Mouse (Mus musculus): Measurements from ENCODE around the gene Mtx2. TPM values are rescaled to one million over a fixed set of nuclear protein-coding genes. Genes with fewer than 3 reads are reported as not detected.

Mtx2 gene
- polyA plus RNA-seq, 1 experiment from 2014 or later, result 107 TPM

GRCm38 (mm10) chr2:74850036-74850435 lies 24.4 kb downstream of the Mtx2 start:
- 36% methylated on average over 1 of the region's 1 CpGs for WGBS
- Histone ChIP-seq H3K4me2 (ENCODE audit: low read depth, low read length) (no peak overlapping the region), H3K9ac (ENCODE audit: low read length) (no peak overlapping the region), H3K4me3 (ENCODE audit: low read length) (no peak overlapping the region), H3K36me3 (ENCODE audit: control insufficient read depth, insufficient read depth, low read length) (no peaks in the 10 kb centered on the region), H3K27me3 (ENCODE audit: control insufficient read depth, insufficient read depth, low read depth, low read length) (no peaks in the 10 kb centered on the region), H3K27ac (ENCODE audit: low read length) (no peak overlapping the region), H3K4me1 (replicated peaks; ENCODE audit: control insufficient read depth, insufficient read depth, low read length) (no peaks in the 10 kb centered on the region), H3K9me3 (ENCODE audit: control insufficient read depth, low read length) (no peaks in the 10 kb centered on the region)
- no peak for ATAC-seq (ENCODE audit: low read depth)

- no peak overlapping the region for H3K4me3 ChIP-seq (ENCODE audit: low read length)
- H3K9ac ChIP-seq (ENCODE audit: low read length), result no peak overlapping the region
- 100% methylated on average over 1 of the region's 1 CpGs for WGBS
- no peaks in the 10 kb centered on the region for H3K36me3 ChIP-seq (ENCODE audit: control insufficient read depth, insufficient read depth, low read length)
- no peak overlapping the region for H3K4me2 ChIP-seq (ENCODE audit: low read depth, low read length)
- H3K27me3 ChIP-seq (ENCODE audit: control insufficient read depth, insufficient read depth, low read depth, low read length), result no peaks in the 10 kb centered on the region
- H3K9me3 ChIP-seq (ENCODE audit: control insufficient read depth, low read length), result no peaks in the 10 kb centered on the region; the same call in 1 of the 2 replicates
- H3K27ac ChIP-seq (ENCODE audit: low read length), result no peak overlapping the region
- no peaks in the 10 kb centered on the region for H3K4me1 ChIP-seq (replicated peaks; ENCODE audit: control insufficient read depth, insufficient read depth, low read length)
- ATAC-seq (ENCODE audit: low read depth), result no peak
These were observed 36.5 kb downstream of the Mtx2 start for GRCm38 (mm10) chr2:74862070-74862476.

GRCm38 (mm10) chr2:74865414-74865813 lies 39.8 kb downstream of the Mtx2 start:
- Histone ChIP-seq H3K9ac (ENCODE audit: low read length) (no peak overlapping the region), H3K27me3 (ENCODE audit: control insufficient read depth, insufficient read depth, low read depth, low read length) (no peaks in the 10 kb centered on the region), H3K27ac (ENCODE audit: low read length) (no peak overlapping the region), H3K9me3 (ENCODE audit: control insufficient read depth, low read length) (no peaks in the 10 kb centered on the region; the same call in 1 of the 2 replicates), H3K4me2 (ENCODE audit: low read depth, low read length) (no peak overlapping the region), H3K36me3 (ENCODE audit: control insufficient read depth, insufficient read depth, low read length) (0 out of 2 replicates have a peak, but pooled peaks cover 2% of the 10 kb centered on the region), H3K4me3 (ENCODE audit: low read length) (no peak overlapping the region), H3K4me1 (replicated peaks; ENCODE audit: control insufficient read depth, insufficient read depth, low read length) (no peaks in the 10 kb centered on the region)
- ATAC-seq (ENCODE audit: low read depth), result no peak

- no peak overlapping the region for H3K4me3 ChIP-seq (ENCODE audit: low read length)
- no peak for ATAC-seq (ENCODE audit: low read depth)
- peaks cover 13% of the 10 kb centered on the region for H3K36me3 ChIP-seq (ENCODE audit: control insufficient read depth, insufficient read depth, low read length)
- no peaks in the 10 kb centered on the region for H3K9me3 ChIP-seq (ENCODE audit: control insufficient read depth, low read length)
- 88% methylated on average over 9 of the region's 9 CpGs for WGBS
- no peak overlapping the region for H3K9ac ChIP-seq (ENCODE audit: low read length)
- H3K4me1 ChIP-seq (replicated peaks; ENCODE audit: control insufficient read depth, insufficient read depth, low read length), result no peaks in the 10 kb centered on the region
- no peak overlapping the region for H3K4me2 ChIP-seq (ENCODE audit: low read depth, low read length)
- H3K27ac ChIP-seq (ENCODE audit: low read length), result no peak overlapping the region
- H3K27me3 ChIP-seq (ENCODE audit: control insufficient read depth, insufficient read depth, low read depth, low read length), result no peaks in the 10 kb centered on the region
These were observed 48.4 kb downstream of the Mtx2 start for GRCm38 (mm10) chr2:74874043-74874442.

- H3K9ac ChIP-seq (ENCODE audit: low read length), result no peak overlapping the region
- H3K36me3 ChIP-seq (ENCODE audit: control insufficient read depth, insufficient read depth, low read length), result no peaks in the 10 kb centered on the region
- H3K4me1 ChIP-seq (replicated peaks; ENCODE audit: control insufficient read depth, insufficient read depth, low read length), result no peaks in the 10 kb centered on the region
- WGBS, result 75% methylated on average over 9 of the region's 9 CpGs
- no peaks in the 10 kb centered on the region for H3K27me3 ChIP-seq (ENCODE audit: control insufficient read depth, insufficient read depth, low read depth, low read length)
- H3K9me3 ChIP-seq (ENCODE audit: control insufficient read depth, low read length), result no peaks in the 10 kb centered on the region
- H3K4me3 ChIP-seq (ENCODE audit: low read length), result no peak overlapping the region
- H3K4me2 ChIP-seq (ENCODE audit: low read depth, low read length), result no peak overlapping the region
- ATAC-seq (ENCODE audit: low read depth), result no peak
- H3K27ac ChIP-seq (ENCODE audit: low read length), result no peak overlapping the region
These were observed 58.8 kb downstream of the Mtx2 start for GRCm38 (mm10) chr2:74884357-74884756.

GRCm38 (mm10) chr2:74891868-74892267 lies 66.3 kb downstream of the Mtx2 start:
- Histone ChIP-seq H3K4me1 (replicated peaks; ENCODE audit: control insufficient read depth, insufficient read depth, low read length) (0 out of 2 replicates have a peak, but pooled peaks cover 5% of the 10 kb centered on the region), H3K9me3 (ENCODE audit: control insufficient read depth, low read length) (no peaks in the 10 kb centered on the region), H3K36me3 (ENCODE audit: control insufficient read depth, insufficient read depth, low read length) (no peaks in the 10 kb centered on the region), H3K4me2 (ENCODE audit: low read depth, low read length) (no peak overlapping the region), H3K27me3 (ENCODE audit: control insufficient read depth, insufficient read depth, low read depth, low read length) (no peaks in the 10 kb centered on the region), H3K9ac (ENCODE audit: low read length) (no peak overlapping the region), H3K27ac (ENCODE audit: low read length) (no peak overlapping the region), H3K4me3 (ENCODE audit: low read length) (no peak overlapping the region)
- ATAC-seq (ENCODE audit: low read depth), result no peak
- 75% methylated on average over 5 of the region's 5 CpGs for WGBS

- ATAC-seq (ENCODE audit: low read depth), result no peak
- Histone ChIP-seq H3K27ac (ENCODE audit: low read length) (no peak overlapping the region), H3K4me3 (ENCODE audit: low read length) (no peak overlapping the region), H3K9me3 (ENCODE audit: control insufficient read depth, low read length) (no peaks in the 10 kb centered on the region), H3K4me1 (replicated peaks; ENCODE audit: control insufficient read depth, insufficient read depth, low read length) (0 out of 2 replicates have a peak, but pooled peaks cover 5% of the 10 kb centered on the region), H3K9ac (ENCODE audit: low read length) (no peak overlapping the region), H3K4me2 (ENCODE audit: low read depth, low read length) (no peak overlapping the region), H3K36me3 (ENCODE audit: control insufficient read depth, insufficient read depth, low read length) (no peaks in the 10 kb centered on the region), H3K27me3 (ENCODE audit: control insufficient read depth, insufficient read depth, low read depth, low read length) (no peaks in the 10 kb centered on the region)
- 84% methylated on average over 7 of the region's 7 CpGs for WGBS
These were observed 67.4 kb downstream of the Mtx2 start for GRCm38 (mm10) chr2:74892881-74893615.

- Histone ChIP-seq H3K36me3 (ENCODE audit: control insufficient read depth, insufficient read depth, low read length) (no peaks in the 10 kb centered on the region), H3K4me2 (ENCODE audit: low read depth, low read length) (no peak overlapping the region), H3K4me1 (replicated peaks; ENCODE audit: control insufficient read depth, insufficient read depth, low read length) (0 out of 2 replicates have a peak, but pooled peaks cover 5% of the 10 kb centered on the region), H3K27me3 (ENCODE audit: control insufficient read depth, insufficient read depth, low read depth, low read length) (no peaks in the 10 kb centered on the region), H3K4me3 (ENCODE audit: low read length) (no peak overlapping the region), H3K9ac (ENCODE audit: low read length) (no peak overlapping the region), H3K27ac (ENCODE audit: low read length) (no peak overlapping the region), H3K9me3 (ENCODE audit: control insufficient read depth, low read length) (no peaks in the 10 kb centered on the region)
- ATAC-seq (ENCODE audit: low read depth), result 0 out of 2 replicates have a peak, but pooled peaks have one; percentile 34
- 37% methylated on average over 2 of the region's 2 CpGs for WGBS
These were observed 68.5 kb downstream of the Mtx2 start for GRCm38 (mm10) chr2:74894061-74894460.

- Histone ChIP-seq H3K4me3 (ENCODE audit: low read length) (no peak overlapping the region), H3K4me1 (replicated peaks; ENCODE audit: control insufficient read depth, insufficient read depth, low read length) (0 out of 2 replicates have a peak, but pooled peaks cover 3% of the 10 kb centered on the region), H3K27me3 (ENCODE audit: control insufficient read depth, insufficient read depth, low read depth, low read length) (no peaks in the 10 kb centered on the region), H3K27ac (ENCODE audit: low read length) (no peak overlapping the region), H3K9me3 (ENCODE audit: control insufficient read depth, low read length) (no peaks in the 10 kb centered on the region), H3K36me3 (ENCODE audit: control insufficient read depth, insufficient read depth, low read length) (no peaks in the 10 kb centered on the region), H3K4me2 (ENCODE audit: low read depth, low read length) (no peak overlapping the region), H3K9ac (ENCODE audit: low read length) (no peak overlapping the region)
- 32% methylated on average over 5 of the region's 5 CpGs for WGBS
- ATAC-seq (ENCODE audit: low read depth), result peak; percentile 92
These were observed 74.4 kb downstream of the Mtx2 start for GRCm38 (mm10) chr2:74899973-74900372.

Measured in lung, embryonic 16.5 days (tissue).